Mouse (Mus musculus) olfactory bulb, adult 2 months (tissue): ENCODE data around the gene Kcnn1. TPM values are rescaled to one million over a fixed set of nuclear protein-coding genes. Genes with fewer than 3 reads are reported as not detected.
"Not testable (repeated sequence)": the region's sequence is repeated elsewhere in the genome, so short reads cannot be mapped to it uniquely, and the experiment has no call there.

Experiments used
- H3K27ac ChIP-seq: fragments of 200-500 bp; 2 replicates; pipeline ENCODE4 v1.5.1; 2012; ENCODE audit warnings: low read depth, low read length; ENCODE audit not compliant: insufficient read depth
- H3K4me1 ChIP-seq: fragments of 200-500 bp; 2 replicates; pipeline ENCODE4 v1.6.1; 2012; ENCODE audit warnings: low read length; ENCODE audit not compliant: control insufficient read depth, insufficient read depth
- H3K4me3 ChIP-seq: fragments of 200-500 bp; 2 replicates; pipeline ENCODE4 v1.5.1; 2012; ENCODE audit warnings: mild to moderate bottlenecking, low read depth, low read length, moderate library complexity; ENCODE audit not compliant: insufficient read depth
- CTCF ChIP-seq: fragments of 200-500 bp; IDR thresholded peaks from 2 replicates; pipeline ENCODE4 v1.5.1; 2012; ENCODE audit warnings: low read depth, mild to moderate bottlenecking, low read length, moderate library complexity; ENCODE audit not compliant: insufficient read depth
- POLR2A ChIP-seq: fragments of 200-500 bp; IDR thresholded peaks from 2 replicates; pipeline ENCODE4 v1.6.1; 2012; ENCODE audit warnings: mild to moderate bottlenecking, low read depth, low read length, moderate library complexity; ENCODE audit not compliant: insufficient read depth
- WGBS: fragments of 180-500 bp; shearing (Covaris S2); methylation state at CpG from one replicate; pipeline ENCODE4 v1.1.7; 2018; 5-methylcytosine and 5-hydroxymethylcytosine counted together
- polyA plus RNA-seq: library from polyadenylated mRNA; stranded (reverse); fragments of >200 nt; gene quantifications from 2 replicates; pipeline ENCODE4 v1.2.4, GENCODE M21; 2012; ENCODE audit warnings: low replicate concordance; ENCODE audit not compliant: missing spikeins, insufficient read depth, insufficient read length

The Kcnn1 gene
- polyA plus RNA-seq, 1 experiment = not detected

- TF ChIP-seq POLR2A (no peak), CTCF (no peak)
- Histone ChIP-seq H3K27ac (no peak overlapping the region), H3K4me1 (no peaks in the 10 kb centered on the region), H3K4me3 (no peak overlapping the region)
- WGBS = 90% methylated on average over 2 of the region's 2 CpGs
Observed at GRCm38 (mm10) chr8:70827010-70827409, 36.0 kb downstream of the Kcnn1 start.

- Histone ChIP-seq H3K27ac (no peak overlapping the region), H3K4me3 (no peak overlapping the region), H3K4me1 (no peaks in the 10 kb centered on the region)
- TF ChIP-seq CTCF = no peak
- WGBS = 87% methylated on average over 8 of the region's 8 CpGs
Observed at GRCm38 (mm10) chr8:70825816-70826215, 37.2 kb downstream of the Kcnn1 start.

- TF ChIP-seq POLR2A = no peak
- H3K27ac ChIP-seq = no peak overlapping the region
- 91% methylated on average over 7 of the region's 7 CpGs for WGBS
- peaks cover 3% of the 10 kb centered on the region; the same call in 1 of the 2 replicates for H3K4me1 ChIP-seq
- H3K4me3 ChIP-seq = no peak overlapping the region
Observed at GRCm38 (mm10) chr8:70823802-70824201, 39.3 kb downstream of the Kcnn1 start.

GRCm38 (mm10) chr8:70822594-70822993, 40.5 kb downstream of the Kcnn1 start:
- H3K4me1 ChIP-seq, H3K27ac ChIP-seq, H3K4me3 ChIP-seq: not testable (repeated sequence)
- WGBS = 88% methylated on average over 3 of the region's 3 CpGs

GRCm38 (mm10) chr8:70821992-70822391, 41.1 kb downstream of the Kcnn1 start:
- H3K27ac ChIP-seq = no peak overlapping the region
- WGBS = 36% methylated on average over 11 of the region's 11 CpGs
- TF ChIP-seq POLR2A (no peak), CTCF (no peak)

GRCm38 (mm10) chr8:70821399-70821962, 41.6 kb downstream of the Kcnn1 start:
- no peak overlapping the region for H3K27ac ChIP-seq
- H3K4me3 ChIP-seq = no peak overlapping the region
- TF ChIP-seq POLR2A = no peak
- peak; percentile 92 for TF ChIP-seq CTCF
- peaks cover 11% of the 10 kb centered on the region for H3K4me1 ChIP-seq
- WGBS = 18% methylated on average over 30 of the region's 30 CpGs

More at GRCm38 (mm10) chr8:70821992-70822391, 41.1 kb downstream of the Kcnn1 start:
- Histone ChIP-seq H3K4me1 (peaks cover 6% of the 10 kb centered on the region; the same call in 1 of the 2 replicates), H3K4me3 (no peak overlapping the region)

- no peak for TF ChIP-seq POLR2A
- no peak for TF ChIP-seq CTCF
- 7% methylated on average over 31 of the region's 31 CpGs for WGBS
- peaks cover 11% of the 10 kb centered on the region for H3K4me1 ChIP-seq
- H3K27ac ChIP-seq = no peak overlapping the region
- H3K4me3 ChIP-seq = no peak overlapping the region
Observed at GRCm38 (mm10) chr8:70820101-70820935, 42.7 kb downstream of the Kcnn1 start.

GRCm38 (mm10) chr8:70816679-70817078, 46.4 kb downstream of the Kcnn1 start:
- no peak overlapping the region for H3K27ac ChIP-seq
- TF ChIP-seq POLR2A (no peak), CTCF (no peak)
- WGBS = 11% methylated on average over 30 of the region's 30 CpGs
- no peak overlapping the region for H3K4me3 ChIP-seq
- H3K4me1 ChIP-seq = peaks cover 22% of the 10 kb centered on the region

GRCm38 (mm10) chr8:70812885-70813284, 50.2 kb downstream of the Kcnn1 start:
- no peak for TF ChIP-seq POLR2A
- TF ChIP-seq CTCF = no peak
- H3K4me3 ChIP-seq = no peak overlapping the region

More at GRCm38 (mm10) chr8:70812885-70813284, 50.2 kb downstream of the Kcnn1 start:
- Histone ChIP-seq H3K4me1 (peaks cover 19% of the 10 kb centered on the region), H3K27ac (no peak overlapping the region)
- 42% methylated on average over 4 of the region's 4 CpGs for WGBS
